Mouse (Mus musculus) lung, postnatal 10 days (tissue): ENCODE measurements around the gene Bet1.

ENCODE experiments used
- DNase-seq: peaks from one replicate; pipeline ENCODE4 v3.0.0; 2021

Bet1 gene

DNA sequence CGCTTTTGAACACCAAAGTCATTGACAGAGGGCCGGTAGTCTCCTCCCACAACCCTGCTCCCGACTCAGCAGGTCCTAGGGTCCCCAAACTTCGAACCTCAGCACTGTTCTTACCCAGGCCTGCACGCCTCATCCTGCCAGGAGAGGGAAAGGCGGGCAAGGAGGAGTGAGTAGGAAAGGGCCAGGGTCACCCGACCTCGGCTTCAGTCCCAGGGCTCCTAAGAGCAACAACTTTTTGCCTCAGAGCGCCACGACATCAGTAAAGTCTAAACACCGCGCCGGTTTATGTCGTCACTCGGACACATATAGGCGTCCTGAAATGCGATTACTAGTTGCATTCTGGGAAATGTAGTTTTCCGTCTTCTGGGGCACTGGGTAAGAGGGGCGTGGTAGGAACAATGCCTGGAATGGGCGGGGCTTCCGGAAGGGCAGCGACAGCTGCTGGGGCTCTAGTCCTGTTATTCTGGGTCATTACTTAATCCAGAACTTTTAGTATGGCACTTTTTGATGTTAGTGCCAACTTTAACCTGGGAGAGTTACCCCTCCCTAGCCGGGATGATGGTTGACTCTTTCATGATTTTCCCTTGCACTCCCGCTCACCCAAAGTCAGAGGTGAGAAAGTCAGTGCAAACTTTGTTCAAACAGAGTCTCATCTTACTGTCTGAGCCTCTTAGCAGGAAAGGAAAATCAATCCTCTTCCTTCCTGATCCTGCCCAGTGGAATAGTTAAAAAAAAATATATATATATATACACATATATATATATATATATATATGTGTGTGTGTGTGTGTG lies at the start of gene Bet1:
Bet1 (minus strand) TSS at position 310 of the 792 bp plus-strand sequence.
- DNase-seq, result peak; percentile 96

DNA sequence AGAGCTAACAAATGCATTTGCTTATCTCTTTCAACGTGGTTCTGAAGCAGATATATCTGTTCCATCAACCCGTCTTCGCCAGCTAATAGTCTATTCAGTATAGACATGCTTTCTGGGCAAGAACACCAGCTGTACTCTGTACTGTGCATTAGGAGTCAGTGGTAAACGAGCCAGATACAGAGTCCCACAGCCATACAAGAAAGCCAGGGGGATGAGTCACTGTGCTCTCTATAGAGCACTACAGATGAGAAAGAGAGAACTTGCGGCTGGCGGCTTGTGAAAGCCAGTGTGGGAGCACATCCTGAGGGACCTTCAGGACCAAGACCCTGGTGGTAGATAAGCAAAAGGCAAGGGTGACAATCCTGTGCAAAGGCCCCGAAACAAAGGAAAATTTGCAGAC lies 45.5 kb upstream of the Bet1 start:
- no peak for DNase-seq

DNA sequence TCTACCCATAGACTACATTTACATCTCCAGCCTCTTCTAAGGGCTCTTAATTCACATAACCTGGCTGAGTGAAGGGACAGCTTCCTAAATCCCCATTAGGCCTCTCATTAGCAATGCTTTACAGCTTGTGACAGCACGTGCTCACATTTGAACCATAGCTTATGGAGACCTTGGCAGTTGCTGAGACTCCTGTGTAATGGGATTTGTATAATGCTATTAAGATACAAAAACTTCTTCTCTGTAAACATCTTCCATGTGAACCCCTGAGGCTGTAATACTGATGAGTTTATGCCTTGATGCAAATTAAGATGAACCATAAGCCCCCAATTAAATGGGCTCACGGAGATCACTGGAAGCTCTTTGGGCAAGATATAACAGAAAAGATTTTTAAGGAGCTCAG lies 44.4 kb upstream of the Bet1 start:
- no peak for DNase-seq

DNA sequence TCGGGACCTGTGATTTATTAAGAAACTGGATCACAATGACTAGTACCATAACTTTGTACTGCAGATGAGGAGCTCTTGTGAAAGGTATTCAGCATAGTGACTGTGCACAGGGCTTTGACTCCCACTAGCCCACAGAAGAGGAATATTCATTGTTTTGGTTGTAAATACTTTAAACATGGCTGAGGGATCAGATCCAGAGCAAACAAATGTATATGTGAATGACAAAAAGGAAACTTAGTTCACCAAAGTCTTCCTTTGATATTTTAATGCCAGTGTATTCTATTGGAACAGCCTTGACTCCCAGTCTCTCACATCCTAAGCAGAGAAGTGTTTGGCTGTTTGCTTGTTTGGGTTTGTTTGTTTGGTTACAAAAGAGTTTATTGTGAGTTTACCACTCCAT lies 31.8 kb upstream of the Bet1 start:
- DNase-seq, result no peak

DNA sequence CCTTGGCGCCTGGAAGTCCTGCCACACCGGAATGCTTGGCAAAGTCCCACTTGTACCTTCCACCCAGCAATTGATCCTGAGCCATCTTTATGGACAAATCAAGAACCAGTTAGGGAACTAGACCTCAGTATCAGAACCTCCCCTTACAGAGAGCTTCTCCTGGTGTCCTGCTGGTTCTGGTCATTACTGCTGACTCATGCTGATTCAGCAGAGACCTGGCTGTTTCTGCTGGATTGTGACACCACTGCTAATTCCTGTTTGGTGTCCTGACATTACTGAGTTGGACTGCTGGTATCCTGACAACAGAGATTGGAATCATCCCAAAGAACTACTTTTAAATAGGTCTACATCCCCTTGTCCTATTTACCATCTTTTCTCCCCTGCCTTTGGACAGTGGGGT lies 3.7 kb upstream of the Bet1 start:
- DNase-seq, result no peak

DNA sequence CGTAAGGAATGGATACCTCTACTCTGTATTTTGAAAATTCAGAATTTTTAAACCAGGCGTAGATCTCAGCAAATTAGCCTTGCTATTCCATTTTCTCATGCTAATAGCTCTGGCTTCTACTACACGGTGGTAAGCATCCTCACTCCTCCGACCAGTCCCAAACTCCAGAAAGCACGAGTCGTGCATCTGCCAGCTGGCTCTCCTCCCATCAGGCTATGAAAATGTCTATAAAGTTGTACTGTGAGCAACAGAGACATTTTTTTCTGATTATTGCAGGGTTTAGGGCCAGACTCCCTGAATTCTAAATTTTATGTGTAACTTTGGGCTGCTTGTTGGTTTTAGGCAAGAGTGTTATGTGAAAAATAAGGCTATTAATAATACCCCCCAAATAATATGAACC lies 14.5 kb downstream of the Bet1 start:
- no peak for DNase-seq

DNA sequence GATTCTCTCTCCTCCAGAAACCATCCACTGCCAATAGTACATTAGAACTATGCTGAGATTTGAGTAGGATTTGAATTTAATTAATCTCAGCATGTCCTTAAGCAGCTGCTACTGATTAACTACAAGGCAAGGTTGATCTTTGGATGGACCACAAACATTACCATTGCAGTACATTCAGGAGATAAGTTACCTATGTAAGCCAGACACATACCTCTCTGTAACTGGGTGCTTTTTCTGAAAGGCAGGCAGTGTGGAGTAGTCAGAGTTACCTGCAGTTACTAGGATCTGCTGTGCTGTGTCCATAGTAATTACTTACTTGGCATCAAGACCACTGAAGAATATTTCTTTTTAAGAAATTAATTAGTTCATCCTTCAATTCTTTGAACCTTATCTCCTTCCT lies 17.1 kb downstream of the Bet1 start:
- no peak for DNase-seq

DNA sequence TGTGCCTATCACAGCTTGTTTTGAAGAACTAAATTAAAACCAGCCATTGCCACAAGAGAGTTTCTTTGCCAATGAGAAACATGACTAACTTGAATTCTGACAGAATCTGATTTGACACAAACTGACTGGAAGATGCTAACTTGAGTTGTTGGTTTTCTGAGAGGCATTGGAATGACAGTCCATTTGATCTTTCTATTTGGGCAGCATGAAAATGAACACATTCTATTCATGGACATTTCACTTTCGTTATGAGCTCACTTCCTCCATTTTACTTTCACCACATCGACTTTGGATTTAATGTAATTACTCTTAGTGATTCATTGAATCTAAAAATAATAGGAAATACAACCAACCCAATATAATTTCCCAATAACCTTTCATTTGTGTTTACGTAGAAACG lies 32.4 kb downstream of the Bet1 start:
- no peak for DNase-seq

DNA sequence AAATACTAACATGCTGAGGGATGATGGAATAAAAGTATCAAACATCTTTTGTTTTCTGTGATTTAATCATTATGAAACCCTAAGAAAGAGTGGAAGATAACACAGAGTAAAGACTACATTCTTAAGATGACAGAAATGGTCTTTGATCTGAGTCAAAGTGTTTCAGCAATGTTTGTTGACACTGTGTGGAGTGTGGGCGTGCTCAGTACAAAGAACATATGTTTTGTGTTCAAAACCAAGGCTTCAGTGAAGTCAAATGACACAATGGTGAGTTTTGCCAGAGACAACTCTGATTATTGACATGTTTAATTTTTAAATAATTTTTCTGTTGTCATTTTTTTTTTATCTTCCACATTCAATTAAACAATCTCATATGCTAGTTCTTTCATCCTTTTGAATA lies 33.9 kb downstream of the Bet1 start:
- DNase-seq, result no peak

DNA sequence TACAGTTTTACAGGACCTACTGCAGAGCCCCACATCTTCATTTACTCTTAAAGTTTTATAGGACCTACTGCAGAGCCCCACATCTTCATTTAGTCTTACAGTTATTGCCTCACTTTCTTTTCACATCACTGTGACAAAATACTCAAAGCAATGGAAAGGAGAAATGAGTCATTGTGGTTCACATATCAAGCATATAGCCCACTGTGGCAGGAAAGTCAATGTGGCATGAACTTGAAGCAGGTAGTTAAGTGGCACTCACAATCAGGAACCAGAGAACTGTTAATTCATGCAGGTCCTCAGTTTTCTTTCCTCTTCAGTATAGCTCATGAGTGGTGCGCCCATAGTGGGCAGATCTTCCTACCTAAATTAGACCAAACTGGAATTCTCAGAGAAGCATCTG lies 39.6 kb downstream of the Bet1 start:
- DNase-seq, result no peak

DNA sequence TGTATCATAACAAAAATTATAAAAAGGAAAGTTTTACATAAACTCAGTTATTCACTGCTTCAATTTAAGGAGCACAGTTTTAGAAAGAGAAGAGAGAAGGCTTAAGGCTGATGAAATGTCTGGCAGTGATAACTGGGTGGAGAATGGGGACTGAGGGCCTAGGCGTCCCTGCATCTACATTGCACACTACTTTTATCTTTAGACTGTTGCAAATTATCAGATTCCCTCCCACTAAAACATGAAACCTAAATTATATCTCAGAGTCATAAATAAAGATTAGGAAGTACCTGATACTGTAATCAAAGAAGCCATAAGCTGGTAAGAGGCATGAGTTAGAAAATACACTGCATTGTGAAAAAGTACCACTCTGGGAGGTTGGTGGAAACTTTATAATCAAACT lies 45.0 kb downstream of the Bet1 start:
- DNase-seq, result no peak

DNA sequence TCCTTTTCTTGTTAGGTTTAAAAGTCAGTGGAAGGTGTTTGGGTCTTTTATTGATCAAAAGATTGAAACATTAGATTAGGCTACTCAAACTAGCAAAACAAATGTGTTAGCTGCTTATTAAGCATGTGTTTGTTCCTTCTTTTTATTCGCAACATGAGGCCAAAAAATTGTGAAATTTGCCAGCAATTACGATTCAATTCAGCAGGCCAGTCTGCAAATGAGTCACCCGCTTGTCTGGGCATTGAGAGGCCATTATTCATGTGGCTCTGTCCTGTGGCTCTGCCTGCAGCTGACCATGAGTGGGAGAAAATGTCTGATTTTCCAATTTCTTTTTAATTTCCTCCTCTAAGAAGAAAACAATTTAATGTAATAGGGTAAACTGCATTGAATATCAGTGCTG lies 55.8 kb downstream of the Bet1 start:
- no peak for DNase-seq
